Mouse (Mus musculus) urinary bladder, postnatal 4 days (tissue): ENCODE measurements around the gene Lgr5.

Experiments used
- DNase-seq, 2 experiments: peaks; one replicate each; pipeline ENCODE4 v3.0.0; 2021 to 2022; ENCODE audit warnings: low spot score in 2 of 2

The Lgr5 gene

GRCm38 (mm10) chr10:115587301-115587969, at the start of gene Lgr5:
TSS of gene Lgr5 (minus strand) at chr10:115587780.
- DNase-seq = peak in 1 of 2 experiments; percentile 26

DNA sequence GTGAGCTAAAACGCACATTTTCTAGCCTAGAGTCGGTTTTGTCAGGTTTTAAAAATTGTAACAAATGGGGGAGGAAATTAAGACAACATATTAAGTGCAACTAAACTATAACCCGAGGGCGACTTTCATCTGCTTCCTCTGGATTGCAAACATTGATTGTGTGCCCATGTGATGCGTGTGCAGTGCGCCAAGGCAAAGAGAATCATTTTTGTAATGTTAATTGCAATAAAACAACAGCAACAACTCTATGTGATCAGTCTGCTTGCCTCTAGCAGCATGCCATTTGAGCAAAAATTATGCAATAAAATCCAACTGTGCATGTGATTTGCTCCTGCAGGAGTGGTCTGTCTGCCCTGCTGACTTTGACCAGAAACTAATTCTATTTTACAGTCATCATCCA, 39.1 kb upstream of the Lgr5 start:
- no peak for DNase-seq

- no peak for DNase-seq
Observed at GRCm38 (mm10) chr10:115624957-115625356, 37.4 kb upstream of the Lgr5 start.

GRCm38 (mm10) chr10:115623956-115624671, 36.5 kb upstream of the Lgr5 start:
- no peak for DNase-seq

DNA sequence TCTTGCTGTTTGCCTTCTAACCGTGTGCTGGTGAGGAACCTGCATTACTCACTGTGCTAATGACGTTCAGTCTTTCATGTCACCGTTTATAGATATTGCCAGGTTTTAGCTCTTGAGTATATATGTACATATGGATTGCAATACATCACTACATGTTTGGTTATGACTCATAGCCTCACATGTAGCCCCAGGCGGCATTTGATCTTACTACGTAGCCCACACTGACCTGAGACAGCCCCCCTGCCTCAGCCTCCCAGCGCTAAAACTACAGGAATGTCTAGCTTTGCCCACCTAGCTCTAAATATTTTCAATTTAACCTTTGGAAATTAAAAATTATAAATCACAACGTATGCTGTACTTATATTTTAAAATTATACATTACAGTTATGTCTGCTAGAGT, 35.9 kb upstream of the Lgr5 start:
- no peak for DNase-seq

GRCm38 (mm10) chr10:115618288-115618856, 30.8 kb upstream of the Lgr5 start:
- no peak for DNase-seq

DNA sequence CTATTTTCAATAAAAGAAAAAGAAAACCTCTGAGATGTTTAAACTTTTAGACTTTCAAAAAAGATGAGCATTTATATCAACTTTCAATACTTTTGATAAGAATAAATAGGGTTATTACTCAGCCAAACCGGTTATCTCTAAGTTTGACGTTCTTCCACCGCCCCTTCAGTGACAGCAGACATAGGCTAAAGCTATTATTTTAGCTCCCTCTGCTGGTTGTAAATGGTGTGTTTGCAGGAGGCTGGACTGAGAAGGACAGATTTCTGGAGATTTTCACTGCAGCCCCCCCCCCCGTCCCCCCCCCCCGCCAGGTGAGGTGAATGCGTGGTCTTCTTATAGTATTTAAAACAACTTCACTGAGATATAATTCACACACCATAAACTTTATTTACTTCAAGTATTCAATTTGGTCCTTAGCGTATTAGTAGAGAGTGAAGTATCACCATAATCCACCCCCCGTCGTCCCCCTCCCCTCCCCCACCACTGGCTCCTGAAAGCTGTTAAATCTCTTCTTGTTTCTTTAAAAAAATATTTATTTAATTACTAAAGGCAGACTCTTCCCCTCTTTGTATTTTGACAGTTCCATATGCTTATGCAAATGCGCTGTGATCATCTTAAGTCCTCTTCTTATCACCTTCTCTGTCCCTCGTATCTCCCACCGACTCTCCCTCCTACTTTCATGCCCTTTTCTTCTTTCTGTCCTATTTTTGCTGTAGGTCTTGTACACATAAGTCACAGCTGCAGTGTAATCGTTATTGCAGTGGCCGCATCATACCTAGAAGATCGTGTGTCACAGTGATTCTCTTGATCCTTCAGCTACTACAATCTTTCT, 30.1 kb upstream of the Lgr5 start:
- DNase-seq = no peak

DNA sequence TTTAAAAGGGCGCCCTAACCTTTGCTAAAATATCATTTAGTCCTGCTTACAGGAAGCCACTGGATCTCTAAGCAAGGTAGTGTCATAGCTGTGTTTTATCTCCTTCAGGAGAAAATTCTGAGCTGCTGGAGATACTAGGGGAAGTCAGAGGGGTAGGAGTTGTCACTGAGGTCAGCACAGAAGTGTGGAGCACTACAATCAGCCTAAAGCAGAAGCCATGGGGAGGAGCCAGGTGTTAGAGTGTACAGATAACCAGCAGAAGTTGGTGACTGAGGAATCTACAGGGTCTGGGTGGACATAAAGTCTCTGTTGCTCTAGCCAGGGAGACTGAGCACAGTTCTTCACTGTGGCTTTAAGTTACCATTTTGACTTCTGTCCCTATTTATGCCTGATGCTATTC, 8.2 kb upstream of the Lgr5 start:
- no peak for DNase-seq

- DNase-seq = no peak
Observed at GRCm38 (mm10) chr10:115593651-115594050, 6.1 kb upstream of the Lgr5 start.

DNA sequence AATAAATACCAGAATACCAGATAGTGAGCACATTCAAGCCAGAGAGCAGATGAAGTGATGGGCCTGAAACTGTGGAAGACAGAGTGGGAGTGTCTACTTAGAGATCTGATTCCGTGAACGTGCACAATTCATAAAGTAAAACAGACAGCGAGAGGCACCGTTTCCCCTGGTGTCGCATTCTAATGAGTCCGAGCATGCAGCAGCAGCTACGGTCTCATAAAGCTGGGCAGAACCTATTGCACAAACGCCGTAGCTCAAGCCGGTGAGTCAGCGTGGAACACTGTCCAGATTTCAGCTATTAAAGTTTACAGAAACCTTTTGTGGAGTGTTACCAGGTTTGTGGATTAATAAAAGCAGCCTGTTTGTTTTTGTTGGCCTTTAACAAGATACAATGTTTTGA, 5.6 kb upstream of the Lgr5 start:
- DNase-seq = no peak

- no peak for DNase-seq
Observed at GRCm38 (mm10) chr10:115587979-115588378, 399 bp upstream of the Lgr5 start.

GRCm38 (mm10) chr10:115586246-115587231, 1.0 kb downstream of the Lgr5 start:
- DNase-seq = no peak

DNA sequence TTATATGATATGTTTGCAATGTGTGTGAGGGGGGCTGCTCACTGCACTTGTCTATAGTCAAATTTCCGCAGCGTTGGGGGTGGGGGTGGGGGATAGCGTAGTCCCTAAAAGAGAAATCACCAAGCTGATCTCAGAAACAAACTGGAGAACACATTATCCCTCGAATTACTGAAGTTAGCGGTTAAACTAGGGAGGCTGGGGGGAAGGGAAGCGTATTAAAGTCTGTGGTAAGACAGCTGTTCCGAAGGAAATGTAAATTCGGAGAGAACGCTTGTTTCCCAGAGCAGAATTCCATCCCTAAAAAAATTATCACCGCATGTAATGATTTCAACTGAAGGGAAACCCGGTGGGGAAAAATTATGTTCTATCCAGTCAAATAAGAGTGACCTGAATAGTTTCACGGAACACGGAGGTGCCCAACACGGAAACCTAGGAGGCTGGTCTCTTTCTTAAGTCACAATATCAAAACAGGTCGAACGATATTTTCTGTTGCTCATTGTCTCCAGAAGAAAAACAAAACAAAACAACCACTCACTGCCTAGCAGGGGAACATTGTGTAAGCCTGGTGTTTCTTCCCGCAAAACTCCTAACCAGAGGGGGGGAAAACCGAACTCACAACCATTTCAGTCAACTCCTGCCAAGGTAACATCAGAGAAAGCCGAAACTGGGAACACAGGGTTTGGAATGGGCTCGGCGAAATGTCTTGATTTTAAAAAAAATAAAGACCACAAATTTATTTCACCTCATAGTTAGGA, 1.9 kb downstream of the Lgr5 start:
- DNase-seq = no peak

GRCm38 (mm10) chr10:115584656-115585055, 2.9 kb downstream of the Lgr5 start:
- no peak for DNase-seq

- no peak for DNase-seq
Observed at GRCm38 (mm10) chr10:115583071-115583470, 4.5 kb downstream of the Lgr5 start.

DNA sequence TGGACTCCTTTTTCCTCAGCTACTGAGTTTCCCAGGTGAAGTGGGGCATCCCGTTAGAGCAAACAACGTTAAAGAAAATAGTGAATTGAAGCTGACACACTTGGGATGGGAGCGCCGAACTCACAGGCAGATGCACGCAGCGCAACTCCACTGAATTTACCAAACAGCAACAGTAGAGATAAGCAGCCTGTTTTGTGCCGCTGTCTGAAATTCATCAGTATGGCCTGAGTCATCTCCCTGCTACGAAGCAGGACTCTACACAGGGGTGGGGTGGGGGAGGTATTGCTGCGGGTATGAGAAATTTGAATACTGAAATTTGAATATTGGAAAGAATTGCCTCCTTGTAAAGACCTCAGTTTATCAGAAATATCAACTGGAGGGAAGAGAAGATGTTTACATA, 5.6 kb downstream of the Lgr5 start:
- DNase-seq = no peak

DNA sequence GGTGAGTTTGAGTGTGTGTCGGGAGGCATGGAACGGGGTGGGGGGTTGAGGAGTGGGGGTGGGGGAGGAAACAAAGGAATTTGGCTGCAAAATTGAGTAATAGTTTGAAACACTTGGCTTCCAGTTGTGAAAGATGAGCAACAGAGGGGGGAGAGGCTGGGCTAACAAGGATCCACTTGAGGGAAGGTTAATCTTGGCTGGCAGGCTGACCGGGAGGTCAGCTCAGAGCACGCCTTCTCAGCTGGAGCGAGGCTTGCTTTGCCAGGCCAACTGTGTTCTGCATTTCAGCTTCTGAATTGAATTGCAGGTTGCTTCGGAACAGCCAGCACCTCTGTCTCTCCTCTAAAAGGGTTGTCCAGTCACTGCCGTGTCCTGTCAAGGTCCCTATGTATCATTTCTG, 8.1 kb downstream of the Lgr5 start:
- no peak for DNase-seq

GRCm38 (mm10) chr10:115579076-115579475, 8.5 kb downstream of the Lgr5 start:
- DNase-seq = no peak

- DNase-seq = no peak
Observed at GRCm38 (mm10) chr10:115571734-115572440, 15.7 kb downstream of the Lgr5 start.

GRCm38 (mm10) chr10:115571317-115571716, 16.3 kb downstream of the Lgr5 start:
- no peak for DNase-seq
